Mouse (Mus musculus) left cerebral cortex, postnatal 10 days (tissue): Measurements from ENCODE around the gene Tmem255b. TPM values are rescaled to one million over a fixed set of nuclear protein-coding genes. Genes with fewer than 3 reads are reported as not detected.
A peak's percentile ranks its signal among the peaks of the same experiment; 100 is the strongest.

Source experiments
- DNase-seq, 2 experiments: peaks; one replicate each; pipeline ENCODE4 v3.0.0; 2021 to 2022; ENCODE audit warnings: low spot score in 2 of 2, mixed read lengths in 1 of 2; ENCODE audit errors: extremely low spot score in 1 of 2
- intact Hi-C: fragments of 180-260 bp; cut with DNase I; formaldehyde crosslinking; loops from one replicate; pipeline ENCODE4 v1.15.1; 2025
- total RNA-seq, 2 experiments: library from RNA; stranded (reverse); gene quantifications; 2 replicates each; pipeline ENCODE4 v1.2.3; 2021

Gene Tmem255b
- total RNA-seq, result 1 to 10 TPM; 6.8 to 7.4 TPM

DNA sequence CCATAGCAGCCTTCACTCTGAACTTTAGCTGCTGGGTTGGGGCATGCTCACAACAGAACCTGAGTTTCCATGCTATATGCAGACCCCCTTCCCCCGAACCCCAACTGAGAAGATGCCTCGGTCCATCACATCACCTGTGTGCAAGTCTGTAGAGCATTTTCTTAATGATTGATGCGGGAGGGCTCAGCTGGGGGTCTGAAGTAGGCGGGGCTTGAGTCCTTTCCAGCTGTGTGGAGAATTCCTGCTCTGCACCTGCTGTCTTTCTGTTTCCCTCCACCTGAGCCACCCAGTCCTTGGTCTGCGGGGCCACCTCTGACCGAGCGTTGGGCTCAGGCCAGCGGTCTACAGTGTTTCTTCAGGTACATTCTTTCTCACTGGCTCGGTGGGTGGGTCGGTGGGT is at the start of gene Tmem255b:
Gene Tmem255b (plus strand): TSS at position 301 of the 400 bp plus-strand sequence.
- intact Hi-C loops, result no loop called here
- no peak for DNase-seq

DNA sequence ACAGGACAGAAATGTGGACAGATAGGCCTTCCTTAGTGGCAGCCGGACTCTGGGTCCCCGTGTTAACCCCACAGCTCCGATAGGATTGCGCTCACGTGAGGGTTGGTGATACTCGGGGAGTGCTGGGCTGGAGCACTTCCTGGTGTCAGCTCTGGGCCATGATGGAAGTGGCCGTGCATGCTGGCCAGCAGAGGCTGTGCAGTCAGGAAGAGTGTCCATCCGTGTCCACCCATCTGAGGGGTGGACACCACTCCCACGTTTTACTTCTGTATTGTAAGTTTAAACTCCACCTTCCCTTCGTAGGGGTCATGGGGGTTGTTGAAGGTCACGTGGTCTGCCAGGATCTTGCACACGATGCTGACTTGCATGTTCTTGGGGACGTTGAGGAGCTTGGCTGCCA is 48.6 kb upstream of the Tmem255b start:
- intact Hi-C loops, result no loop called here
- DNase-seq, result no peak

DNA sequence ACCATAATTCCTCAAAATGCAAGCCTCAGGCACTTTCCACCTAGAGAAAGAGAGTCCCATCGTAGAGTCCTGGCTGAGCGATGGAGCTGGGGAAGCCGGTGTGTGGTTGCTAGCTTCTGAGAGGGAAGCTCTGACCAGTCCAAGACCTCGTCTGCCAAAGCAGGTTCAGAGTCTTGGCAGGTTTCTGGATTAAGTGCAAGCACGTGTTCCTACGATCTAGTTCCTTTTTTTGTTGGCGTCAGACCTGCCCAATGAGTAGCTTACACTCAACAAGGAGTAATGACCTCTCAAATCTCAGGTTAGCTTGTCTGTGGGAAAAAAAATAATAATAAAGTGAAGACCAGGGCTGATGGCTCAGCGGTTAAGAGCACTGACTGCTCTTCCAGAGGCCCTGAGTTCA is 47.3 kb upstream of the Tmem255b start:
- intact Hi-C loops, result no loop called here
- no peak for DNase-seq

DNA sequence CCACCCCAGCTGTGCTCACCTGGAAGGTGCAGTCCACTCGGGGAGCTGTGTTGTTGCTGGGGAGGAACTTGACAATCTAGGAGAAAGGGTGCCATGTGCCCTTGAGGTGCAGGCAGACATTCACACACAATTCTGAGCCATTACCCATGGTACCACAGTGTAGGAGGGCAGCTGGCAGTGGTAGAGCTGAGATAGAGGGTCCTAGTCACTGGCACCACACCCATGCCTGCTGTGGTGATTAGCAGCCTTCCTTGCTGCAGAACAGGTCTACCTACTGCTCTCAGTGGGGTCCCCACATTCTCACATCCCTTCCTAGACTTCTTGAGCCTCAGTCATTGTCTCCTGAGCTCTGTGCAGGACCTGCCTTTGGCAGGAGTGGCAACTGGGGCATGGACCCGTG is 46.2 kb upstream of the Tmem255b start:
- DNase-seq, result no peak
- intact Hi-C loops, result no loop called here

DNA sequence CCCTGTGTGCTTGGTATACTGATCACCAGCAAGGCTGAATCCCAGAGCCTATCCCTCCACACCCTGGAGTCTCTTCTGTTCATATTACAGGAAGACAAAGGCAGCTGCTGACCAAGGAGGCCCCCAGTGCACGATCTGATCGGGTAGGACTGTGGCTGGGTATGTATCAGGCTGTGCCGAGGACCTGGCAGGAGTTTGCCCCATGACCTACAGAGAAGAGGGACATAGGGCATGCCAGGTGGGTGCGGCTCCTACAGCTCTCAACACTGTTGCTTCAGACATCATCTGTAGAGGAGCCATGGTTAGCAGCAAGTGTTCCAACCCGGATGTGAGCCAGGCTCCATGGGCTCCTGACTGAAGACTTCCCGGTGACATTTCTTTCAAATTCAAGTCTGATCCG is 41.1 kb upstream of the Tmem255b start:
- no peak for DNase-seq
- intact Hi-C loops, result no loop called here

DNA sequence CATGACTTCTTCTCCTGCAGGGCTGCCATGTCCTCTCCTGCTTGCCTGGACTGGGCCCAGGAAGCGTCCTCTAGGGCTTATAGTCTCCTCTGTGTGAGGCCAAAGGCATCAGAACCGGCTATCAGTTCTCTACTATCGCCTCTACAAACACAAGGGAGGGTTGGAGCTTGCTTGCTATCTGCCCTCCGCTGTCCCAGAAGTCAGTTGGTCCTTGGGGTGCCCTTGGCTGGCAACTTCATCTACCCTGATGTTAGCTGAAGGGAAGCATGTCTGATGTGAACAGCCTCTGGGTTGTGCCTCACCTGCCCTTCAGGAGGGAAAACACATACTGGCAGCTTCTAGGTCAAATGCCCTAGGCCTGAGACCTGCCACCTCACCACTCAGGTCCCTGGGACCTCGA is 38.3 kb upstream of the Tmem255b start, which contains the start of gene Atp4b:
Gene Atp4b (minus strand): TSS at position 101 of the 400 bp plus-strand sequence.
- no peak for DNase-seq
- intact Hi-C loops, result no loop called here

DNA sequence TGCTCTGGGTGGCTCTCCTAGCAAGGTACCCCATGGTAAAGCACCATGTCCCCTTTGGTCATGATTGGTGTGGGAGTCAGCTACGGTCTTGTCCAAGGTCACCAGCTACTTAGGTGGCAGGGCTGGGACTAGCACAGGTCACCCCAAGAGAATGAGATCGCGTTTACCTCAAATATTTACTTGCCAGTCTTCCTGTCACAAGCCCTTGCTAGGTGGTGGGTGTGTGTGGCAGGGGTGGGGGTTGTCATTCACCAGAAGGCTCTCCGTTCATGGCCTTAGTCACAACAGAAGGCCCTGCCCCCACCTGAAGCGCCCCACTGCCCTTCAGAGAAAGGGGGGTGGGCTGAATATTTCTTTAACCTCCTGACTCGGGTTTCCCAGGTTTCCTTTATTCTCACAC is 31.5 kb upstream of the Tmem255b start:
- DNase-seq, result no peak
- intact Hi-C loops, result no loop called here

DNA sequence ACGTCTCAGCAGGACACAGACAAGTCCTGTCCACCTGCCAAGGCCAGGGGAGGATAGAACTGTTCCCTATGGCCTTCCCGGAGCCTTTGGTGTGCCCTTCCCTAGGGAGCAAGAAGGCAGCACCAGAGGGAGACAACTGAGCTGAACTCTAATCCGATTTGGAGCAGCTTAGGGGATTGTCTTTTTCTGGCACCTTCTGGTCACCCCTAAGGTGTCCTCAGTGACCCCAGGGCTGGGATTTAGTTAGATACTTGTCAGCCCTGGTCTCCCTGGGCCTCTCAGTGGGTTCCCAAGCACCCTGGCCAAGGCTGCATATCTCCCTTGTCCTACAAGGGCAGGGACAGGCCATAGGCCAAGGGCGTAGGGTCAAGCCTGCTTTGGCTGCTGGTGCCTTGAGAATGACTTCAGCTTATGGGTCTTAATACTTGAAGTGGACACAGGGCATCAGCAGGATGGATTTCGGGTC is 30.3 kb upstream of the Tmem255b start, which contains the start of gene Grk1:
Gene Grk1 (plus strand): TSS at position 416 of the 466 bp plus-strand sequence.
- intact Hi-C loops, result no loop called here

DNA sequence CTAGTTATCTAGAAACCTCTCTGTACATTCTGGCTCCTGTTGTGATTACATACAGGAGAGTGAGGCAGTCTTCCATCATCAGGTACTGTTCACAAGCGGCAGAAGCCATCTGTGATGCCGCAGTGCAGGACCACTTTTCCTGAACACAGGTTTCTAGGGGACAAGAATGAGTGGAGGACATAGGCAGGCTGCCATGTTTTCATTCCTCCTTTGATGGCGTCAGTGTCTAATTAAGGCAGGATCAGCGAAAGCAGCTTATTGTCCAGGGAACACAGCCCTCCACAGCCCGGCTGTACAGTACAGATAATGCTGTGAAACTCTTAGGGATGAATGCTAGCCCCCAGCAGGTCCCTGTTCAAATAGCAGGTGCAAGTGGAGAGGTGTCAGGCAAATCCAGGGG is 29.0 kb upstream of the Tmem255b start:
- intact Hi-C loops, result no loop called here
- no peak for DNase-seq

More for the DNA sequence above, 30.3 kb upstream of the Tmem255b start, which contains the start of gene Grk1:
- DNase-seq, result no peak

DNA sequence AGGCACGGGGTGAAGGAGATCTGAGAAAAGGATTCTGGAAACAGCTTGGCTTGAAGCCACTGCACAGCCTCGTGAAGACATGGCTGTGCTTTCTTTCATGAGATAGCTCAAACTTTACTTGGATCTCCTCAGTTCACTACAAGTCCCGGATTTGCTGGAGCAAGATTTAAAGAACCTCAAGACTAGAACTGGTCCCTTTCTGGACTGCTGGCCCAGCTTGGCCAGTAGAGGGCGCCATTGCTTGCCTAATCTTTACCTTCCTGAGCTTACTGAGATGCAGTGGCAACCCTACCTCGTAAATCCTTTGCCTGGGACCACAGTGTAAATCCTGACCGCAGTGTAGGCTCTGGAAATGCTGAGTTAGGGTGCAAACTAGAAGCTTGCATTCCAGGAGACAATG is 23.4 kb upstream of the Tmem255b start:
- intact Hi-C loops, result loop anchor here (5.0 kb wide), 2 partner anchors 136 to 346 kb away; partner anchors contain the start of gene Cdc16
- DNase-seq, result peak; percentile 51 to 73

DNA sequence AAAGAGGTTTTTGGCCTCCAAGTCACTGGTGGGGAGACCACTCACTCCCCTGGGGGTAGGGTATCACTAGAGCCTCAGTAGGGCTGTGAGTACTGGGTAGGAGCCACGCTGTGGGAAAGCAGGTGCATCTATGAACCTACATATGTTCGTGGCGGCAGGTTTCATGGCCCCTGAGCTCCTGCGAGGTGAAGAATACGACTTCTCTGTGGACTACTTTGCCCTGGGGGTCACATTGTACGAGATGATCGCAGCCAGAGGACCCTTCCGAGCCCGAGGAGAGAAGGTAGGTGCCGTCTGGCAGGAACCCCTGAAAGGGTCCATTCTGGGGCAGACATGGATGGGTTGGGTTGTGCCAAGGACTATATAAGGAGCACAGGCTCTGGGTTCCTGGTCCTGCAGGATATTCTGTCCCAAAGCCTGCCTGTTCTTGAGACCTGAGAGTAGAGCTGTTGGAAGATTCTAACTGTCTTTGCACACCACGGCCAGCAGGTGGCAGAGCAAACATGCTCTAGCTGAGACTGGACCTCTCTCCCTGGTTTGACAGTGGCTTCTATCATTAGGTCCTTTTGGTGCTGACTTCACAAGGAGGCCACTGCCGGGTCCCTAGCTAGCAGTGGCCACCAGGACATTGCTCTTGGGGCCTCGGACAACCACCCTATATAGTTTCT is 22.0 kb upstream of the Tmem255b start:
- peak; percentile 24 to 69 for DNase-seq
- intact Hi-C loops, result loop anchor here (1.0 to 5.0 kb wide), 3 partner anchors 49 to 344 kb away; partner anchors contain the start of gene Cdc16

DNA sequence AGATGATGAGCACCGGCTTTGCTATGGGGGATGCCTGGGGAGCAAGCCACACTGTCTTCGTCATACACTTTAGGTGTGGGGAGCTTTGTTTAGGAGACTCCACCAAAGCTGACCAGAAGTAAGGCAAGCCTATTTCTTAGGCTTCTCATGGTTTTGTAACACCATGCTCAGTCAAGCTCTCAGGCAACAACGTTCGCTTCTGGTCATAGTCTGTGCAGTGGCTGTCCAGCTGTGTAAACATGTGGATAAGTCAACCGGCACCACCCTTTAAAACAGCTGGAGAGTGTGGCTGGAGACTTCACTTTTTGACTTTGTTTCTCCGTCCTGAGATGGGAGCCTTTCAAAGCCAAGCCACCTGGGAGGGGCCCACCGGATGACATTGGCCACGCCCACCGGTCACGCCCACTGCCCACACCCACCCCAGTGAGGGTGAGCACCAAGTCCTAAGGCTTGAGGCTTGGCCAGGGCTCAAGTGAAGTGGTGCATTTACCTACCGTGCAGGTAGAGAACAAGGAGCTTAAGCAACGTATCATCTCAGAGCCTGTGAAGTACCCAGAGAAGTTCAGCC is 21.1 kb upstream of the Tmem255b start:
- no peak for DNase-seq

DNA sequence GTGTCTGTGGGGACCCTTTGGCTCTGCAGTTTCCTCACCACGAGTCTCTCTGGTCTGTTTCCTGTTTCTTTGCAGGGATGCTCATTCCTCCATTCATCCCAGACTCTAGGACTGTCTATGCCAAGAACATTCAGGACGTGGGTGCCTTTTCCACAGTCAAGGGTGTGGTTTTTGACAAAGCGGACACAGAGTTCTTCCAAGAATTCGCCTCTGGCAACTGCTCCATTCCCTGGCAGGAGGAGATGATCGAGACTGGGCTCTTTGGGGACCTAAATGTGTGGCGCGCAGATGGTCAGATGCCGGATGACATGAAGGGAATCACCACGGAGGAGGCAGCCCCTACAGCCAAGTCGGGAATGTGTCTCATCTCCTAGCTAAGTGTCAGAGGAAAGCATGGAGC is 19.1 kb upstream of the Tmem255b start:
- intact Hi-C loops, result no loop called here
- DNase-seq, result no peak

More for the DNA sequence above, 21.1 kb upstream of the Tmem255b start:
- intact Hi-C loops, result loop anchor here (1.0 to 5.0 kb wide), 3 partner anchors 48 to 343 kb away; partner anchors contain the start of gene Cdc16

DNA sequence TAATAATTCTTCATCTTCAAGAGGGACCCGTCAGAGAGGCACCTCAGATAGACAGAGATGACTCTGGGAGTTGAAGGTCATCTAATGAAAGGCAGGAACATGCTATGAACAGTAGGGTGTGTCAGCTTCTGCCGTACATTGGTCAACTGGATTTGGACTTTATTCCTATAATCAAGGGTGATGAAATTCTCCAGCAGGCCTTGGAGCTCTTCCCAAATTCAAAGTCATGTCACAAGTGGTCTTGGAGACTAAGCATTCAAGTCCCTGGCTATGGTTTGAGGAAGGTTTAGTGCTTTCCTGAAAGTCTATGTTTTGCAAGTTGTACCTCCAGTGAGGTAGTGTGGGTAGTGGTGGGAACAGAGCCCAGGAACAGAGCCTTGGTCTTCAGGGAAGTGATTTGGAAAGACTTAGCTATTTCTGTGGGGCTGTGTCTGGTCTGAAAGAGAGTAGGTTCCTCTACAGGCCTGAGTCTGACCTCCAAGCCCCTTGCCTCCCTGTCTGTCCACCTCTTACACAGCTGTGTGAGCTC is 15.8 kb upstream of the Tmem255b start:
- intact Hi-C loops, result no loop called here

DNA sequence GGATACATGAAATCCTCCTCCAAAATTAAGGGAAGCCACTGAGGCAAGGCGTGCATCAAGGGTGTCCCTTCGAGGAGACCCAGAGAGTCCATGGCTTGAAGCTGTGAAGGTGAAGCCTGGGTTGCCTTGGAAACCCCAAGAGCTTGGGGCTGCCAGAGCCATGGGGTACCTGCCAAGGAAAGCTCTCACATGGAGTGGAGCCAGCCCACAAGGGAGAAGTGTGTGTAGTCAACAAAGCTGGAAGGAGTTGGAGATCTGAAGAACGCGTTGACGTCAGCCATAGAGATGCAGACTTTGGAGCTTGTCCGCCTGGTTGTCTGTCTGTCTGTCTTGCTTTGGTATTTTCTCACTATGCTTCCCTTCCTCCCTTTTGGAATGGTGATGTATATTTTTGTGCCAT is 14.0 kb upstream of the Tmem255b start:
- DNase-seq, result peak in 1 of 2 experiments; percentile 52
- intact Hi-C loops, result no loop called here

More for the DNA sequence above, 15.8 kb upstream of the Tmem255b start:
- no peak for DNase-seq

DNA sequence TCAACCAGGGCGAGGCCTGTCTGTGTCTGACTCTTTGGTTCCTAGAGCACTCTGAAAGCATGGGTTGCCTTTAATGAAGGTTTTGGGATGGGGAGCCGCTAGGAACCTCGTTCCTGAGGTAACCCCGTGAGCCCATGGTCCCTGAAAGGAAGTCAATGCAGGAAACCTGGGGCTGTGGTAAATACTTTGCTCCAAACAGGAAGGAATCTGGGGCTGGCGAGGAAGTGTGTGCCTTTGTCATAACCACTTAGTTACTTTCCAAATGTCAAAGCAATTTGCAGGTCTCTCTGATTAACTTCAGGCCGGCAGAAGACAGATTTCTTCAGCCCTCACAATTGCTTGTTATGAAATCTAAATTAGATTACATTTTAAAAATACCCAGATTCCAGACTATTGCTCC is 7.6 kb upstream of the Tmem255b start:
- intact Hi-C loops, result no loop called here

DNA sequence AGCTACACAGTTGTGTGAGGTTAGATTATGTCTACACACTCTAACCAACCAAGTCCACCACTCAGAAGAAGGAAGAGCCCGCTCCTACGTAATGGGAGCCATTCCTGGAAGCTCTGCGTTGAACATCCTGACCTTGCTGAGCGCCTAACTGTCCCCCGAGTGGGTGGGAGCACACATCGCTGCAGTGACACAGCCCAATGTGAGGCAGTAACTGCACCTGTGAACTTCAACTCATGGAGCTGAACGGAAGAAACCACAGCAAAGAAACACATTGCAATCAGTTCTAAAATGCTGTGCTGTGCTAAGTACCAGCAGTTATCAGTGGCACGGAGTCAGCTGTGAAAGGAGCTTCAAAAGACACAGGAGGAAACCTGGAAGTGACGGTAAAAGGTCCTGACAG is 6.8 kb upstream of the Tmem255b start:
- no peak for DNase-seq
- intact Hi-C loops, result no loop called here

More for the DNA sequence above, 7.6 kb upstream of the Tmem255b start:
- DNase-seq, result no peak

DNA sequence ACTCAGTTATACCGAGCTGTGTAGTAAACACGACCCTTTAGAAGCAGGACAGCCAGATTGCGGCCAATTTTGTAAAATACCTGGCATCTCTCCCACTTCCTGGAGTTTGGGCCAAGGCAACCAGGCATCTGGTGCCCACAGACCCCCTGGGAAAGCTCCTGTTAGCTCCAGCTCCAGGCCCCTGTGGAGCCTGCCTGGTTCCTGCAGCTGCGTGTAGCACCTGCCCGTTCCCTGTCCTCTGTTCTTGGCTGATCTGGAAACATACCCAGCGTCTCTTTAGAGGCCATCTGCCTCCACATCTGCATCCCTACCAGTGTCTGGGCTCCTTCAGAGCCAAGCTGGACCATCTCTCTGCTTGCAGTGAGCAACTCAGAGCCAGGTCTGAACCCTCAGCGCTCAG is 4.6 kb upstream of the Tmem255b start:
- peak in 1 of 2 experiments; percentile 39 for DNase-seq

DNA sequence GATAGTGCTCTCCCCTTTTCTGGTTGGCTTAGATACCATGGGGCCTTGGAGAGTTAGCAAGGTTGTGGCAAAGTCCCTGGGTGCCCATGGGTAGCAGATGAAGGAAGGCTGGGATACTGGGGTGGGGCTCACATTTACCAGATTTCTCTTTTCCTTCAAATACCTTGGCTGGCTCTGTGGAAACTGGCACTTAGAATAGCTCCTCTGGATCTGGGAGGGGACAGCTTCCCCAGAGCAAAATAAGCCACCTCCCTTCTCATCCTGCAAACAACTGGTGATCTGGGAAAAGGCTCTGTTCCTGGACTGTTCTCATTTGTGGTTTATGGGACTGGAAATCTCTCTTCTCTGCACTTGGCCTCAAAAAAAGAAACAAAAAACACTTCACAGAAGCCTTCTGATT is 4.1 kb upstream of the Tmem255b start:
- DNase-seq, result no peak

More for the DNA sequence above, 4.6 kb upstream of the Tmem255b start:
- intact Hi-C loops, result no loop called here

DNA sequence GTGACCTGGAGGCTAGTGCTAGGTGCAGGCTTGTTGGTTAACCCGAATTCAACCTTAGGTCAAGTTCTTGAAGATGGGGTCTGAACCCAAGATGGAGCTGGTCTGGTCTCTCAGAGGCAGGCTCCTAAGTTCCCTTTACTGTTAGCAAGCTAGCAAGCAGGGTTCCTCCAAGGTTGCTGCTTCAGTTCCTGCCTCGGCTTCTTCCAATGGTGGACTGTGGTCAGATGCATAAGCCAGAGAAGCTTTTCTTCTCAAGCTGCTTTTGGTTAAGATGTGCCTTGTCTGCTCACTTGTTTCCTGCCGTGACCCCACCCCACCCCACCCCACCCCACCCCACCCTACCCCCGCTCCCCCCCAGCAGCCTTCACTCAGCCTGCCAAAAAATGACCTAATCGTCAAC is 1.9 kb upstream of the Tmem255b start:
- intact Hi-C loops, result no loop called here
- DNase-seq, result no peak

More for the DNA sequence above, 4.1 kb upstream of the Tmem255b start:
- intact Hi-C loops, result no loop called here
